Mouse (Mus musculus): ENCODE measurements around the gene Nat8f1.

- TF ChIP-seq POLR2A (IDR thresholded peaks at IDR 0.05; ENCODE audit: insufficient read length, low read depth) (no peak), E2F4 (IDR thresholded peaks at IDR 0.05; ENCODE audit: insufficient read depth) (no peak), POLR2AphosphoS2 (IDR thresholded peaks at IDR 0.05; ENCODE audit: insufficient read length, low read depth) (no peak), CEBPB (IDR thresholded peaks at IDR 0.05; ENCODE audit: insufficient read depth, poor library complexity, severe bottlenecking) (no peak), REST (IDR thresholded peaks at IDR 0.05; ENCODE audit: insufficient read depth, insufficient read length) (no peak), MYOD1 (IDR thresholded peaks at IDR 0.05; ENCODE audit: control insufficient read depth in 1 of 3, insufficient read length in 2 of 3, low read depth in 2 of 3) (no peak), USF1 (IDR thresholded peaks at IDR 0.05; ENCODE audit: low read depth) (no peak), TCF12 (IDR thresholded peaks at IDR 0.05; ENCODE audit: insufficient read depth, poor library complexity, severe bottlenecking) (no peak), SRF (IDR thresholded peaks at IDR 0.05; ENCODE audit: control insufficient read depth, insufficient read length, low read depth) (no peak), TCF3 (IDR thresholded peaks at IDR 0.05; ENCODE audit: insufficient read length, low read depth) (no peak), MAX (IDR thresholded peaks at IDR 0.05; ENCODE audit: low read depth) (no peak)
Observed at GRCm38 (mm10) chr6:85911587-85911986, 3.9 kb downstream of the Nat8f1 start, which contains the start of gene Tprkb.
